Mouse (Mus musculus) ovary, postnatal 36 days (tissue): ENCODE measurements around the gene Gm14862.
"Not testable (repeated sequence)": the region's sequence is repeated elsewhere in the genome, so short reads cannot be mapped to it uniquely, and the experiment has no call there.

Source experiments
- DNase-seq: peaks from one replicate; pipeline ENCODE4 v3.0.0; 2022; ENCODE audit warnings: low spot score, mixed read lengths

Gene Gm14862

DNA sequence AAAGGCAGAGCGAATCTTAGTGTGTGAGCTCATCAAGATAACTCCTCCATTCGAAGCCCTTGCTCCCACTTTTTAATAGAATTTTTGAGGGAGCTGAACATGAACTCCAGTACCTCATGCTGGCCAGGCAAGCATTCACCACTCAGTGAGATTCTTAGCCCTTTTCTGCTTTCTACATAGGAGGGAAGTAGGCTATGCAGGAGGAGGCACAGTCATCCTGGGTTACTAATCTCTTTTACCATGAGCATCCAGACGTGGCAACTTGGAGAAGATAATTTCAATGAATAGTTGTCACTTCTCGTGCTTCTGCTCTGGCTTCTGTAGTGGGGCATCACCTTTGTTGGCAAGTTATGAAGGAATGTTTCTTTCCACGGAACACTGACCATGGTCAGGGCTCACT lies at the start of gene Gm14862:
TSS of gene Gm14862 (minus strand) at position 134 of the 400 bp plus-strand sequence.
- DNase-seq = no peak

DNA sequence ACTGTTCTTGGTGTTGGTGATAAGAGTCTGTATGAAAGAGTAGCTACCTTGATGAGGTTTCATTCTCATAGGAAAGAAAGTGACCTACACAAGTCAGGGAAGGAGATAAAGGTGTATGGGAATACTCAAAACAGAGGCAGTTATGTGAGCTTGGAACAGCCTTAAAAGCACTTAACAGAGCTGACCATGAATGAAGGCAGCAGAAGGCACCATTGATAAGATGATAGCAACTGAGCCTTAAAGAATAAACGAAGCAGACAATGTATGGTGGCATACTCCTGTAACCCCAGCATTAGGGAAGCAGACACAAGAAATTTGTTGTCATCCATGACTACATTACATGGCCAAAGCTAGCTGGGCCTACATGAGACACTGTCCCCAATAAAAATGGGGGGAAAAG lies 46.8 kb upstream of the Gm14862 start:
- DNase-seq = no peak

DNA sequence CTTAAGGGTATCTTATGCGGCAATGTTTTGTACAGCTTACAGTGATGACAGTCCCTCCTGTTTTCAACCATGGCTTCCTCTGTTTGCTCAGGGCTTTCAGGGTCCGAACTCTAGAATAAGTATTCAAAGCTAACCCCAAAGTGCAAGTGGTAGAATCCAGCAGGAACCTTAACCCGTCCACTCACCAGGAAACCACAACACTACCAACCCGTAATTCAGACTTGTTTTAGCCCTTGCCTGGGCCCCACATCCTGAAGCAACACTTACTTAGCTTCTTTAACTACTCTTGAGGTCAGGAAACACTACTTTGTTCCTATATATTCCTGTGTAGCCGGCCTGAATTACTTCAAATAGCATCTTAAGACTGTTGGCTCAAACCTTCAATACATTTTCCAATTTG lies 46.1 kb upstream of the Gm14862 start:
- DNase-seq = no peak

DNA sequence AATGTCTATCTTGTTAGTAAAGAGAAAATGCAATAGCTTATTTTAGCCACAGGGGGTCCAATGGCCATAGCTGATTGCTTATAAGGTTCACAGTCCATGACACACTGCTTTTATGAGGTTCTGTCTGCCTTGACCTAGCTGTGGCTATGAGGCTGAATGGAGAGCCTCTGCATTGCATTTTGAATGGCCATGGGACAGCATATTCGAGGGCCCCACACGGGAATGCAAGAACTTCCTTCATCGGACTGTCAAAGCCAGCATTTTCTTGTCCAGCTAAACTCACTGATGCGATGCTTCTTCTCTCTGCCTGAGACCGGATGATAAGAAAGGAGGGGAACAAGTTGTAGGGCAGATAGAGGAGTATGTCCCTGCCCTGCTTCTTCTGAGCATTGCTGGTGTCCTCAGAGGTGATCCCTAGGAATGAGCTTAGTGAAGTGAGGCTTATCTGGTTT lies 41.7 kb upstream of the Gm14862 start:
- no peak for DNase-seq

DNA sequence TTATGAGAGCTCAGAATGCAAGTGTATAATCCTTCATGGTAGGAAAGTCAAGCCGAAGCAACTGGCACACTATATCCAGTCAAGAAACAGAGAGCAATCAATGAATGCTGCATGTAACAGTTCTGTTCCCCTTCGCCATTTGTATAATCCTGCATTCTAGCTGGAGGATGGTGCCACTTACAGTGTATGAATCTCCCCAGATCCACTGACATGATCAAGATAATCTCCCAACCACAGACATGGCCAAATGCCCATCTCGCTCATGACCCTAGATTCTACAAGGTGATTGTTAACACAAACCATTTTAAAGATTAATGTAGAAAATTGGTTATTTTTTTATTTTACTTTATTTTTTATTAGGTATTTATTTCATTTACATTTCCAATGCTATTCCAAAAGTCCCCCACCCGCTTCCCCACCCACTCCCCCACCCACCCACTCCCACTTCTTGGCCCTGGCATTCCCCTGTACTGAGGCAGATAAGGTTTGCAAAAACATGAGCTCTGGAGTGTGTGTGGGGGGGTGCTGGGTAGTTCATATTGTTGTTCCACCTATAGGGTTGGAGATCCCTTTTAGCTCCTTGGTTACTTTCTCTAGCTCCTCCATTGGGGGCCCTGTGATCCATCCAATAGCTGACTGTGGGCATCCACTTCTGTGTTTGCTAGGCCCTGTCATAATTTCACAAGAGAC lies 36.6 kb upstream of the Gm14862 start:
- DNase-seq = not testable (repeated sequence)

DNA sequence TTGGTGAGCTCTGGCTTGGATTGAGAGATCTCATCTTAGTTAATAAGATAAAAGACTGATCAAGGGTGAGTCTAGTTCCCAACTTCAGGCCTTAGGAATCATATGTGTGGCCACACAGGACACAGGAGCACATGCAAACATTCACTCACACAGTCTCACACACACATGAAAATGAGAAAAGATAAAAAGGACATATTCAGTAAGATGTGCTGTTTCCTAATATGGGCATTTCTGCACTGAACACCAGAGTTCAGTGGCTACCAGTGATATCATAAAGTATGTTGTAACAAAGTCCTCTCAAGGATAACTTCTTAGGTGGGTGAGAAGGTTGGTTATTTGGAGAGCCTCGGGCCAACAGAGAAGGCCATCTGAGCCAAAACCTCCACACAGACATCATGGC lies 26.8 kb upstream of the Gm14862 start, which contains the start of gene H2al1m:
TSS of gene H2al1m (plus strand) at position 301 of the 400 bp plus-strand sequence.
- DNase-seq = not testable (repeated sequence)

DNA sequence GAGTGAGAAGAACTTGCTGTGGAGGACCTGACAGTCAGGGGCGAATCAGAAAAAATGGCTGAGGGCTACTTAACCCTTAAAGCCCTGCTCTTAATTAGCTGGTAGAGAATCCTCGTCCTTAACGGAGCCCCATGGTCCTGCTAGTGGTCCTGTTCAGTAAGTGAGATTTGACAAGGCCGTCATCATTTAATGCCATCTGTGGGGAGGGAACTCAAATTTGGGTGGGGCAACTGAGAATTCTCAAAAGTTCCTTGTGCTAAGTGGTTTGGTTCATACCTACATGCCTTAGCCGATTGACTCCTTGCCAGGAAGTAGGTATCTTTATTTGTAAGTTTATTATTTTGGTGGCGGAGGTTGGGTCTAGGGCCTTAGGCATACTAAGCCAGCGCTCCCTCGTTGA lies 17.6 kb upstream of the Gm14862 start:
- no peak for DNase-seq

DNA sequence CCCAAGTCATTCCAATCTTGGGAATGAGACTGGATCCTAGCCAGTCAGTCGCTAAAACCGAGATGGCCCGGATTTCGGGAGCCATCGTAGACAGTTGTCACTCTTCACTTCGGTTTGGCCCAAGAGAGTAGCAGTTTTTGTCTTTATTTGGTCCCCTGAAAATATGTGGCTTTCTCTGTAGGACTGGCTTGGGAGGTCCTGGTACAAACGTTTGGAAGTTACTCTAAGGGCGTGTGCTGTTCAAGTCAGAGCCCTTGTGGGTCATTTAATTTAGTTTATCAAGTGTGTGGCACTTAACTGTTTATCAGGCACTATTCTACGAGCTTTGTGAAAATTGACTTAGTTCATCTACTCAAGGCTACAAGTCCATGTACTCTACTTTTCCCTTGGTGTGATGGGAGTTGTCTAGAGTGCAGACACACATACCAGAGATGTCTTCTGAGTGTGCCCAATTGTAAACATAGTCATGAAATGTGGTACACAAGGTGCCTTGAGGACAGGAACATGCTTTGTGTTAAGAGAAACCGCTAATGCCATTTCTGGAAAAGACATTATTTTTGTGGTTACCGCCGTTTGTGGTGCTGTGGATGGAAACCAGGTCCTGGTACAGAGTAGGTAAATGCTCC lies 16.8 kb upstream of the Gm14862 start:
- no peak for DNase-seq

DNA sequence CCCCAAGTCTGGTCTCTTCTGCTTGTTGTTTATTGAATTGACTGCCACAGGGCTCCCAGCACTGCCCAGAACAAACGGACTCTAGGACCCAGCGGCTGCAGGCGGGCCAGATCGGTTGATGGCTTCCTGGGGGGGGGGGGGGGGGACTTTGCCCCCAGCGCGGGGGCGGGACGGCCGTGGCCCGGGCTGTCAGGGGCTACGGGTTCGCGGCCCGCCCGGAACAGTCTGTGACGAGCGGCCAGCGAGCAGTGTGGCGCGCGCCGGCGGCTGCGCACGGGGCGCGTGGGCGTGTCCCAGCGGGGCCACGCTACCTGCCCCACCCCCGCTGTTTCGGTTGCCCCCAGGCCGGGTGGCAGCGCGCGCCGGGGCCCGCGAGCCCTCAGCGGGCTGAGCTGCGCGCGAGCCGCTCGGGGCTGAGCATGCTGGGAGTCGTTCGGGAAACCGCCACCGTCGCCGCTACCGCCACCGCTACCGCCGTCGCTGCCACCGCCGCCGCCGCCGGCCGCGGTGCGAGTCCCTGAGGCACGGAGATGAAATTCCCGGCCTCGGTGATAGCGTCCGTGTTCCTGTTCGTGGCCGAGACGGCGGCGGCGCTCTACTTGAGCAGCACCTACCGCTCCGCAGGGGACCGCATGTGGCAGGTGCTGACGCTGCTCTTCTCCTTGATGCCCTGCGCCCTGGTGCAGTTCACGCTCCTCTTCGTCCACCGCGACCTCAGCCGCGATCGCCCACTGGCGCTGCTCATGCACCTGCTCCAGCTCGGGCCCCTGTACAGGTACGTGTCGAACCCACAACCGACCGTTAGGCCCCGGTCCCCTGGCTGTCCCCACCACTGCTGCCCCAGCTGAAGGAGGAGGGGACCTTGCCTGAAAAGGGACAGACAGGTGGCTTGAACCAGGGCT lies 16.0 kb upstream of the Gm14862 start, which contains the start of gene Xk:
TSS of gene Xk (plus strand) at position 297 of the 902 bp plus-strand sequence.
- peak; percentile 53 for DNase-seq

DNA sequence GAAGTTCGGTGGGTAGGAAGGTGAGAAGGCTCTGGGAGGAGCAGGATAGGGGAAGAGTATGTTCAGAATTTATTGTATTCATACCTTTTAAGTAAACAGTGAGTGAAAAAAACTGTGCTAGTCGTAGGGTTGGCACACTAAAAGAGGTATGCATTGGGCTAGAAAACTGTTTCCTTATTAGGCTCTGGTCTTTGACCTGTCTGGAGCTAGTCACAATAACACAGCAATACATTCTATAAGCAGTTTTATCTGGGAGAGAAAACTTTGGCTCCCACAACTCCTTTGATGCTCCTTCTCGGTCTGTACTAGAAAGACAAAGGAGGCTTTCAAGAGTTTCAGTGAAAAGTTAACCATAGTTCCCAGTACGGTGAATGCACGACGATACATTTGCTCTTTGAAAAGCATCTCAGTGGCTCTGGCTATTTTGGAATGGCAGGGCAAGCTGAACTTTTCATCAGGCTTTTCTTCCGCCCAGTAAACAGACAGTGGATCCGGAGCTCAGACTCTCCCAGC lies 15.3 kb upstream of the Gm14862 start:
- no peak for DNase-seq

DNA sequence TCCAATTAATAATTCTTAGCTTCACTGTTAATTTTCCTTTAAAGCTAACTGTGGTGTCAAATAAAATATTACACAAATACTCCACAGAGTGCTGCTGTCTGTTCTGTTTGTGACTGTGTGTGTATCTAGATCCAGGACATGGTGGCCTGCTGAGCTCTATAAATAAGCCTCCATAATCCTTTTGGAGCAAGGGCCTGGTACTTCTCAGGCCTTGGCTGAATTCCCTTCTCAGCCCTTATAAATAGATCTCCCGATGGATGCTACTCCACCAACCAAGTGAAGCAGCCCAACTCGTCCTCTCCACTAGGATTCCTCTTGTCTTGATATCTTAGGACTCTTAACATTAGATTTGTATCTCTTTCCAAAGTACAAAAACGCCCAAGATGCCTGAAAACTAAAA lies 14.4 kb upstream of the Gm14862 start:
- no peak for DNase-seq

DNA sequence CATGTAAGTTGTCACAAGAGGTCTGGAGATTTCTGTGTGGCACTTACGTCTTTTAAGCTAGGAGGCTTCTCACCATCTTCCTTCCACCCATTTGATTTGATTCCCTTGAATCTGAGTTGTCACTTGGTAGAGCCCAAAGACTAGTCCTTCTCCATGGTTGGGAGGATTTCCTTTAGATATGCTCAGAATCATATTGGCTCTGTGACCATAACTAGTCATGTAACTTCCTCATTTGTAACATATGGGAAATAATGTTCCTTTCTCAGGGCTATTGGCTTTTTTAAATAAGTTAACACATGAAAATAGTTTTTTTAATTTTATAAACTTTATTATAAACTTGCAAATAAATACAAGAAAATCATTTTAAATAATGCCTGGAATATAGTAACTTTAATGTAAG lies 2.6 kb upstream of the Gm14862 start:
- DNase-seq = no peak

DNA sequence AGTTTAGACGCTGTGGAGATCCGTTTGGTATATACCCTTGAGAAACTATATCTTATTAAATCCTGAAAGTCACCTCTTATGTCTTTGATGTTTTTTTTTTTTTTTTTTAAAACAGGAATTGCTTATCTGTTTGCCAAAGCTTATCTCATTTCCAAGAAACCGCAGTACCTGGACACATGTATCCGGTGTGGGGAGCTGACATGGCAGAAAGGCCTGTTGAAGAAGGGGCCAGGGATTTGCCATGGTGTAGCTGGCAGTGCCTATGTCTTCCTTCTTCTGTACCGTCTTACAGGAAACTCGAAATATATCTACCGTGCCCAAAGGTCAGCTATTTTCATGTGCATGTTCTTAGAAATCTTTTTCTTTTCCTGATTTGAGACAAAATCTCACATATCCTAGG lies 1.1 kb upstream of the Gm14862 start:
- no peak for DNase-seq

DNA sequence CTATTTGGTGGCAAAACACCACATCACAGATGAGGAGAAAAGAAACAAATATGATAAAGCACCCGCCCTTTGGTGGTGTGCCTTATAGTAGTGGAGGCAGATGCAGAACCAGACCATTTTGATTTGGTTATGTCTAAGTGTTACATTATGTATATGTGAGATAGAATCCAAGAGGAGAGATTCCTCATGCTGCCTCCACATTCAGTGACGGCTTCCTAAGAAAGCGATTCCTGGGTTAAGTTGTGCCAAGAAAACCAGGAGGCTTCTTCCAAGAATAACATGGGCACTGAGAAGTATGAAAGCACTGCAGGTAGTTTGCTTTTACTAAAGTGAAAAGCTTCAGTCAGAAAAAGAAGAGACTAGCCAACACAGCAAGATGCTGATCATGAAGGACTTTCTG lies 1.8 kb downstream of the Gm14862 start:
- no peak for DNase-seq

DNA sequence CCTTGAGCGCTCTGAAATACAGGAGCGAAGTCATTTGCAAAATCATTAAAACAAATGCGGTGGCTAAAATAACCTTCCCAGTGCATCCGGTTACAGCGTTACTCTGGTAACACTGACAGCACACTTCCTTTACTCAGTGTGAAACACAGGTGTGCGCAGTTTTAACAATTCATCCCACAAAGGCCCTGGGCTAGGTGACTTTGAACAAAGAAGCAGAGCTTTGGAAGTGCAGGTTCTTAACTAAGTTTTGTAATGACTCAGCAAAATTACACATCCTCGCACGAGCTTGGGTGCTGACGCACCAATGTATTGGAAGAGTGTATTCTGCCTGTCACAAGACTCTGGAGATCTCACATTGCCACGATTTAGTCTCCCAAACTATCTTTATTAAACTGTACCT lies 2.7 kb downstream of the Gm14862 start:
- no peak for DNase-seq

DNA sequence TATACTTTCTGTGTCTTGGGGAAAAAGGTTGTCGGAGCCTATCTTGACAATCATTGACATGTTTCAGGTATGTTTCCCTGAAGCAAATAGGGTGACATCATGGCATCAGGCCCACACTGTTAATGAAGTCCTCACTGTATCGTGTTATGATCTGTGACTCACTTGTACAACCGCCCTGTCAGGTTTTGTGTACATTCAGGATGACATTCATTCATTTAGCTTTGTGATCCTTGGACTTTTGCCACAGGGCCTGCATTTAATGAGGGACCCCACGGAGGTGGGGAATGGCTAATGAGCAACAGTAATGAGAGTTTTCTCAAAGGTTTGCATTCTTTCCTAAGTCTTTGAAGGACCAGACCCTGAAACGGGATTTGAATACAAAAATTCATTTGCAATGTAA lies 7.8 kb downstream of the Gm14862 start:
- DNase-seq = no peak

DNA sequence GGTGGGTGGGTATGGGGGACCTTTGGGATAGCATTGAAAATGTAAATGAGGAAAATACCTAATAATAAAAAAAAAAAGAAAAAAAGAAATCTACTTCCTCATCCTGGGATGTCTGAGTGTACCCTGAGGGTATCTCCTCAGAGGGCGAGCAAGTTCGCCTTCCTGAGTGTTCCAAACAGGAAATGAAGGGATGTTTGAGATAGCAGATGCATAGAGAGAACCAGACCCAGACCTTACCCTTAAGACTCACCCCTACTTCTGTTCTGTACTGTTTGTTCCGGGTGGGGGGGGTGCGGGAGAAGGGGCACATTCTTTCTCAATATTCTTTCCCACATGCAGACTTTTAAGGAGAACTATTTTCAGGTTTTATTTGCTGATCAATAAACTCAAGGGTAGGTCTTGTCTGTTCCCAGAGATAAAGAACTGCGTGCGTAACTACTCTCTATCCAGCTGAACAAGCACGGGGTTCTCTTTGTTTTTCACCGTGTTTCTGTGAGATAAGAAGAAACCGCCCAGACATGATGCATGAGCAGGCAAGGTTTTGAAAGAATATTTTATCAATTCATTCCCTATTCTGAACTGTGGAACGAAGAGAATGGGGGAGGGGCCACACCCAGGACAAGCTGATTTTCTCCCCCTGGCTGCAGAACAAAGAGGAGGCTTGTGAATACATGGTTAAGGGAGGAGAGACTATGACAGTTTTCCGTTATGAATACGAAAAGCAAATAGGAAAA lies 11.9 kb downstream of the Gm14862 start:
- no peak for DNase-seq

DNA sequence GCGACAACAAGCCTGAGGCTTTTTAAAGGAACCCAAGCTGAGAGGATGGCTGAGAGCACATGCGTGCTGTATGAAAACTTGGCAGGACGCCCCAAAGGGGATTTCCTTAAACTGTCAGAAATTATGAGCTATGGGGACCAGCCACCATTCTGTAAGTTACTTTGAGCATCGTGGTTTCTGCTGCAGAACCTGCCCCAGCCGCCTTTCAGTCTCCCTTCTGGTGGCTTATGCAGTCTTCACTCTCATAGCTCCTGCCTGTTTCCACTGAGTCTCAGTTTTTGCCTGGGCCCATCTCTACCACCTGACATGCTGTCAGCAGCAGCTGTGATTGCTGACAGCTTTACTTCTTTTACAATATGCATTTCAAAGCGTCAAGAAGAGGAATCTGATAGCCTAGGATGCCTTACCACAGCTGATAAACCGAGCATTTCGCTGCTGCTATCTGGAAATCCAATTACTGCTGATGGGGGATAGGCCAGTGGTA lies 13.3 kb downstream of the Gm14862 start:
- DNase-seq = no peak

DNA sequence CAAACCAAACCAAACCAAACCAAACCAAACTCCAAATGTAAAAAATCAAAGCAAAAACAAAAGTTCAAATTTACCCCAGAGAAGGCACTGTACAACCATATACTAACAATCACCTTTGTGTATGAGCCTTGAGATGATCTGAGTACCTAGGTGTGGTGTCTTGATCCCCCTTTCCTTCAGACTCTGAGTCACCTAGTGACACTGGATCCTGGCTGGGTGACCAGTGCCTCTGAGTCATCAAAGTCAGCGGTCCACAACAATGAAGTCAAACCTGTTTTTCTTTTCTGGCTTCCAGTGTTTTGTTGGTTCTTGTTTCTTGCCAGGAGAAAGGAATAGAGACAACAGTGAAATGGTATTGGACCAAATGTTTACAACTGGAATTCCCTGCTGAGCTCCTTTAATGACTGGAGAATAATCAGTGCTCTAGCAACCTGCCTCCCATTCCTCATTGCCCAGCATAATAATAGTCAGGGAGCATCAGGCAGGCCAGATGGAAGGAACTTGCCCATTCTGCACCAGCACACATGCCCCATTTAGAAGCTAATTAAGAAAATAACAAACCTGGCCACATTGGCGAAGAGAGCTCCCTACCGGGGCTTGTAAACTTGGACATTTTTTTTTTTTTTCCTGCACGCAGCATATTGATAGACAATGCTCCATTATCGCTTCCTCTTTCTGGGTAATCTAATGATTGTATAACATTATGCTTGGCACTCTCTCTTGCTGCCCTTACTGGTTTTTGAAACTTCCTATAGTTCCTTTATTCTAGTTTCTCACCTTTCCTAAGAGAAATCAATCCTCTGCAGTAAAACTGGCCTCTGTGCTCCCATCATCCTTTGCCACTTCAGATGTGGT lies 15.7 kb downstream of the Gm14862 start:
- no peak for DNase-seq

DNA sequence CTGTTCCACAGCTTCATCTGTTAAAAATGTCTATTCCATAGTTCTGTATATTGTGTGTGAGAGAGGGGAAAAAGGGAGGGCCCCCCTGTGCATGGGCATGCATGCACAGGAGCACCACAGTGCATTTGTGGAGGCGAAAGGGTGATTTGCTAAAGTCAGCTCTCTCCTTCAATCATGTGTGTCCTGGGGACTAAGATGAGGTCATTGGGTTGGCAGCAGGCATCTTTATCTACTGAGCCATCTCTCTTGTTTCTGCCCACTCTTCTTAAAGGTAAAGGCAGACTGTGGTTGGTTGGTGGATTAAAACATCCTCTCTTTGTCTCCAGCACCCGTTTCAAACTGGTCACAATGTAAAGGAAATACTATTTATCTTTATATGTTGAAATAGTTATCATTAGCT lies 29.6 kb downstream of the Gm14862 start:
- DNase-seq = no peak
